Mouse (Mus musculus): ENCODE data around the gene Lmx1b. TPM values are rescaled to one million over a fixed set of nuclear protein-coding genes. Genes with fewer than 3 reads are reported as not detected.

The Lmx1b gene
- polyA plus RNA-seq, 1 experiment, result not detected

GRCm38 (mm10) chr2:33581866-33582265 lies 58.4 kb downstream of the Lmx1b start:
- Histone ChIP-seq H3K4me3 (no peak overlapping the region), H3K4me2 (ENCODE audit: low read depth) (no peak overlapping the region), H3K27me3 (ENCODE audit: control insufficient read depth, insufficient read depth, insufficient read length) (peaks cover 95% of the 10 kb centered on the region), H3K36me3 (ENCODE audit: control insufficient read depth, insufficient read depth) (no peaks in the 10 kb centered on the region), H3ac (ENCODE audit: control insufficient read depth, insufficient read length) (no peak overlapping the region), H3K79me2 (ENCODE audit: control insufficient read depth, insufficient read depth) (no peaks in the 10 kb centered on the region)
- TF ChIP-seq TCF3 (IDR thresholded peaks at IDR 0.05; ENCODE audit: insufficient read length, low read depth) (no peak), MYOD1 (IDR thresholded peaks at IDR 0.05; ENCODE audit: control insufficient read depth in 1 of 3, insufficient read length in 2 of 3, low read depth in 2 of 3) (no peak), REST (IDR thresholded peaks at IDR 0.05; ENCODE audit: insufficient read depth, insufficient read length) (no peak), MAX (IDR thresholded peaks at IDR 0.05; ENCODE audit: low read depth) (no peak), SRF (IDR thresholded peaks at IDR 0.05; ENCODE audit: control insufficient read depth, insufficient read length, low read depth) (no peak), POLR2AphosphoS2 (IDR thresholded peaks at IDR 0.05; ENCODE audit: insufficient read length, low read depth) (no peak), MYOG (IDR thresholded peaks at IDR 0.05; ENCODE audit: control insufficient read depth in 1 of 3, insufficient read depth in 1 of 3, insufficient read length in 2 of 3, low read depth in 2 of 3) (no peak), USF1 (IDR thresholded peaks at IDR 0.05; ENCODE audit: low read depth) (no peak), TCF12 (IDR thresholded peaks at IDR 0.05; ENCODE audit: insufficient read depth, poor library complexity, severe bottlenecking) (no peak), CEBPB (IDR thresholded peaks at IDR 0.05; ENCODE audit: insufficient read depth, poor library complexity, severe bottlenecking) (no peak), E2F4 (IDR thresholded peaks at IDR 0.05; ENCODE audit: insufficient read depth) (no peak), POLR2A (IDR thresholded peaks at IDR 0.05; ENCODE audit: insufficient read length, low read depth) (no peak)

DNA sequence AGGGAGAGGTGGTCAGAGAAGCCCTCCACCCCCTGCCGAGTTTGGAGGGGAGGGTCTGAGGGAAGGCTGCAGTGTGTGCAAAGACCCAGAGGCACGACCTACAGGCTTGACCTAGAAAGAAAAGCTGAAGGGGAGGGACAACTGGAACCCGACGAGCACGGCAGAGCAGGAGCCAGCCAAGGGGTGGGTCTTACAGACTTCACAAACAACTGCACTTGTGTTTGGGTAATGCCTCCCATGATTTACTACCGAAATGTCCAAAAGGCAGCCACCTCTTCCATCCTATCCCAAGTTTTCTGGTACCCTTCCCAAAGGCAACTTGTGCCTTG lies 58.9 kb downstream of the Lmx1b start:
- no peak overlapping the region for H3K4me3 ChIP-seq
- TF ChIP-seq CEBPB (IDR thresholded peaks at IDR 0.05; ENCODE audit: insufficient read depth, poor library complexity, severe bottlenecking) (no peak), MAX (IDR thresholded peaks at IDR 0.05; ENCODE audit: low read depth) (no peak), MYOD1 (IDR thresholded peaks at IDR 0.05; ENCODE audit: control insufficient read depth in 1 of 3, insufficient read length in 2 of 3, low read depth in 2 of 3) (no peak), TCF3 (IDR thresholded peaks at IDR 0.05; ENCODE audit: insufficient read length, low read depth) (no peak), SRF (IDR thresholded peaks at IDR 0.05; ENCODE audit: control insufficient read depth, insufficient read length, low read depth) (no peak), POLR2A (IDR thresholded peaks at IDR 0.05; ENCODE audit: insufficient read length, low read depth) (no peak), USF1 (IDR thresholded peaks at IDR 0.05; ENCODE audit: low read depth) (no peak), REST (IDR thresholded peaks at IDR 0.05; ENCODE audit: insufficient read depth, insufficient read length) (no peak), TCF12 (IDR thresholded peaks at IDR 0.05; ENCODE audit: insufficient read depth, poor library complexity, severe bottlenecking) (no peak), MYOG (IDR thresholded peaks at IDR 0.05; ENCODE audit: control insufficient read depth in 1 of 3, insufficient read depth in 1 of 3, insufficient read length in 2 of 3, low read depth in 2 of 3) (no peak), POLR2AphosphoS2 (IDR thresholded peaks at IDR 0.05; ENCODE audit: insufficient read length, low read depth) (no peak), E2F4 (IDR thresholded peaks at IDR 0.05; ENCODE audit: insufficient read depth) (no peak)
- H3K36me3 ChIP-seq (ENCODE audit: control insufficient read depth, insufficient read depth), result no peaks in the 10 kb centered on the region
- peaks cover 94% of the 10 kb centered on the region for H3K27me3 ChIP-seq (ENCODE audit: control insufficient read depth, insufficient read depth, insufficient read length)
- no peaks in the 10 kb centered on the region for H3K79me2 ChIP-seq (ENCODE audit: control insufficient read depth, insufficient read depth)
- H3ac ChIP-seq (ENCODE audit: control insufficient read depth, insufficient read length), result no peak overlapping the region
- no peak overlapping the region for H3K4me2 ChIP-seq (ENCODE audit: low read depth)

- Histone ChIP-seq H3K4me3 (no peak overlapping the region), H3K27me3 (ENCODE audit: control insufficient read depth, insufficient read depth, insufficient read length) (peaks cover 92% of the 10 kb centered on the region)
These were observed 59.4 kb downstream of the Lmx1b start for GRCm38 (mm10) chr2:33580697-33581448.

GRCm38 (mm10) chr2:33575406-33575805 lies 64.9 kb downstream of the Lmx1b start:
- H3K79me2 ChIP-seq (ENCODE audit: control insufficient read depth, insufficient read depth), result no peaks in the 10 kb centered on the region
- no peak overlapping the region for H3K4me3 ChIP-seq
- no peak overlapping the region for H3K4me2 ChIP-seq (ENCODE audit: low read depth)
- TF ChIP-seq USF1 (IDR thresholded peaks at IDR 0.05; ENCODE audit: low read depth), result no peak
- no peak for TF ChIP-seq MYOD1 (IDR thresholded peaks at IDR 0.05; ENCODE audit: control insufficient read depth in 1 of 3, insufficient read length in 2 of 3, low read depth in 2 of 3)
- no peak for TF ChIP-seq CEBPB (IDR thresholded peaks at IDR 0.05; ENCODE audit: insufficient read depth, poor library complexity, severe bottlenecking)
- TF ChIP-seq TCF3 (IDR thresholded peaks at IDR 0.05; ENCODE audit: insufficient read length, low read depth), result no peak
- TF ChIP-seq POLR2A (IDR thresholded peaks at IDR 0.05; ENCODE audit: insufficient read length, low read depth), result no peak
- no peak for TF ChIP-seq E2F4 (IDR thresholded peaks at IDR 0.05; ENCODE audit: insufficient read depth)
- TF ChIP-seq TCF12 (IDR thresholded peaks at IDR 0.05; ENCODE audit: insufficient read depth, poor library complexity, severe bottlenecking), result no peak
- TF ChIP-seq MYOG (IDR thresholded peaks at IDR 0.05; ENCODE audit: control insufficient read depth in 1 of 3, insufficient read depth in 1 of 3, insufficient read length in 2 of 3, low read depth in 2 of 3), result no peak
- no peak for TF ChIP-seq MAX (IDR thresholded peaks at IDR 0.05; ENCODE audit: low read depth)
- TF ChIP-seq REST (IDR thresholded peaks at IDR 0.05; ENCODE audit: insufficient read depth, insufficient read length), result no peak
- no peak for TF ChIP-seq SRF (IDR thresholded peaks at IDR 0.05; ENCODE audit: control insufficient read depth, insufficient read length, low read depth)
- TF ChIP-seq POLR2AphosphoS2 (IDR thresholded peaks at IDR 0.05; ENCODE audit: insufficient read length, low read depth), result no peak
- peaks cover 86% of the 10 kb centered on the region for H3K27me3 ChIP-seq (ENCODE audit: control insufficient read depth, insufficient read depth, insufficient read length)
- no peak overlapping the region for H3ac ChIP-seq (ENCODE audit: control insufficient read depth, insufficient read length)
- no peaks in the 10 kb centered on the region for H3K36me3 ChIP-seq (ENCODE audit: control insufficient read depth, insufficient read depth)

More at GRCm38 (mm10) chr2:33580697-33581448, 59.4 kb downstream of the Lmx1b start:
- Histone ChIP-seq H3K4me2 (ENCODE audit: low read depth) (no peak overlapping the region), H3K79me2 (ENCODE audit: control insufficient read depth, insufficient read depth) (no peaks in the 10 kb centered on the region), H3K36me3 (ENCODE audit: control insufficient read depth, insufficient read depth) (no peaks in the 10 kb centered on the region), H3ac (ENCODE audit: control insufficient read depth, insufficient read length) (no peak overlapping the region)
- TF ChIP-seq TCF3 (IDR thresholded peaks at IDR 0.05; ENCODE audit: insufficient read length, low read depth) (no peak), USF1 (IDR thresholded peaks at IDR 0.05; ENCODE audit: low read depth) (no peak), MAX (IDR thresholded peaks at IDR 0.05; ENCODE audit: low read depth) (no peak), SRF (IDR thresholded peaks at IDR 0.05; ENCODE audit: control insufficient read depth, insufficient read length, low read depth) (no peak), E2F4 (IDR thresholded peaks at IDR 0.05; ENCODE audit: insufficient read depth) (no peak), MYOG (IDR thresholded peaks at IDR 0.05; ENCODE audit: control insufficient read depth in 1 of 3, insufficient read depth in 1 of 3, insufficient read length in 2 of 3, low read depth in 2 of 3) (no peak), POLR2A (IDR thresholded peaks at IDR 0.05; ENCODE audit: insufficient read length, low read depth) (no peak), MYOD1 (IDR thresholded peaks at IDR 0.05; ENCODE audit: control insufficient read depth in 1 of 3, insufficient read length in 2 of 3, low read depth in 2 of 3) (no peak), TCF12 (IDR thresholded peaks at IDR 0.05; ENCODE audit: insufficient read depth, poor library complexity, severe bottlenecking) (no peak), CEBPB (IDR thresholded peaks at IDR 0.05; ENCODE audit: insufficient read depth, poor library complexity, severe bottlenecking) (no peak), REST (IDR thresholded peaks at IDR 0.05; ENCODE audit: insufficient read depth, insufficient read length) (no peak), POLR2AphosphoS2 (IDR thresholded peaks at IDR 0.05; ENCODE audit: insufficient read length, low read depth) (no peak)

Measured in myocyte (in vitro differentiated cells).